In the genomic region with DNA sequence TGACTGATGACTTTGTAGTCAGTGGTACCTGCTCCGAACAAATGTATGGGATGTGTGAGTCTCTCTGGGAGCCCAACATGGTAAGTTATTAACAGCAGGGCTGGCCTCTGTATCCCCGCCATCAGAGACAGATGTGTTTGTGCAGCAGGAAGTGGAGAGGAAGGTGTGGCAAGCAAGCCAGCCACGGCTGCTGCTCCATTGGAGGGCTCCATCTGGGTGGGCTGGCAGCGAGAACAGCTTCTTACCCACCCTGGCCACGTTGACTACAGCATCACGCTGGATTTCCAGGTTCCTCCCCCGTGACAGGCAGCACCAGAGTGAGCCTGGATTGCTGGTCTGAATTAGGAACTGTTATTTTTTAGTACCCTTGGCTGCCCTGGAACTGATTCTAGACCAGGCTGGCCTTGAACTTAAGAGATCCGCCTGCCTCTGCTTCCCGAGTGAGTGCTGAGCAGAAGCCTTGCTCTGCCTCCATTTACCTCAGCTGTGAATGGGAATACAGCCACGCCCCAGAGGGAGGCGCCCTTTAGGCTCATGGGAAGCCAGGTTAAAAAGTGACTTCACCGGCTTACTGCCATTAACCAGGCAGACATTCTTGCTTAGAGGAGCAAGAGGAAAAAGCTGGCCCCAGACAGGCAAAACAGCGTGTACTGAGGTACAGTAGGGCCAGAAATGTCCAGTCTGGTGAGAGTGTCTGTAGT, we compare ENCODE assay signal across 26 mouse cellular contexts. TPM values are rescaled to one million over a fixed set of nuclear protein-coding genes. Genes with fewer than 3 reads are reported as not detected.
DNase-seq lines count a peak whose midpoint lies in the region; ATAC-seq and TF ChIP-seq lines count a peak whose summit lies in the region.
"Had no signal": no experiment of that assay in that cellular context is flagged by ENCODE, and none has a peak within 500 bp of the region (broad histone marks: within the 10 kb centered on the region; RNA-seq: fewer than 3 reads in every experiment).

No protein-coding gene starts in this region.

- H3K27me3 ChIP-seq in kidney, embryonic 14.5 days (ENCODE audit: control insufficient read depth, insufficient read depth, low read length) = no peaks in the 10 kb centered on the region
- no peaks in the 10 kb centered on the region for H3K27me3 ChIP-seq in CH12.LX (replicated peaks)
- no peaks in the 10 kb centered on the region for H3K27me3 ChIP-seq in forebrain, embryonic 12.5 days
- H3K27me3 ChIP-seq: embryonic facial prominence, embryonic 15.5 days; hindbrain, embryonic 15.5 days; liver, embryonic 15.5 days; megakaryocyte, embryonic 14.5 days had no signal

- no peak for TF ChIP-seq EP300 in CH12.LX (IDR thresholded peaks at IDR 0.05; ENCODE audit: low read length)

- no peak for TF ChIP-seq RAD21 in CH12.LX (IDR thresholded peaks at IDR 0.05; ENCODE audit: low read depth, low read length)

- no peak for TF ChIP-seq POLR2A in CH12.LX (IDR thresholded peaks at IDR 0.05; ENCODE audit: low read depth, low read length)

- no peak for ATAC-seq in kidney, embryonic 14.5 days (ENCODE audit: low FRiP score, low TSS enrichment)
- ATAC-seq in common myeloid progenitor, adult 5-6 weeks (replicated peaks; ENCODE audit: low read depth, poor library complexity, severe bottlenecking) = 0 out of 2 replicates have a peak, but pooled peaks have one; percentile 30
- ATAC-seq in megakaryocyte, adult 5-6 weeks (ENCODE audit: poor library complexity, severe bottlenecking) = peak; percentile 55
- ATAC-seq in forebrain, embryonic 12.5 days (ENCODE audit: low FRiP score) = no peak
- ATAC-seq: activated CD4-positive, CD25-positive, alpha-beta regulatory T cell, adult 4 months; lung, postnatal 0 days had no signal

- DNase-seq in kidney, adult 9 months = peak; percentile 42
- DNase-seq in CH12.LX (ENCODE audit: extremely low read depth) = no peak
- no peak for DNase-seq in cerebellum, postnatal 25 days
- no peak for DNase-seq in retina, embryonic 14.5 days (ENCODE audit: low spot score)
- DNase-seq: adrenal gland, postnatal 14 days; cerebellum, adult 11 months; cerebellum, postnatal 14 days; gastrocnemius, postnatal 10 days; heart, adult 2 months; heart, postnatal 36 days; kidney, adult 18-20 months; kidney, postnatal 4 days; midbrain, embryonic 14.5 days; right cerebral cortex, postnatal 25 days had no signal

- H3K4me1 ChIP-seq in kidney, embryonic 14.5 days (ENCODE audit: control insufficient read depth, insufficient read depth, low read length) = no peaks in the 10 kb centered on the region
- H3K4me1 ChIP-seq in CH12.LX (ENCODE audit: control insufficient read depth in 1 of 2, insufficient read depth in 2 of 2) = peaks cover 5 to 15% of the 10 kb centered on the region in 2 experiments
- H3K4me1 ChIP-seq in forebrain, embryonic 12.5 days = no peaks in the 10 kb centered on the region
- H3K4me1 ChIP-seq: embryonic facial prominence, embryonic 15.5 days; forebrain, embryonic 10.5 days; hindbrain, embryonic 15.5 days had no signal

- in situ Hi-C loops in CH12.LX (cut with MboI; ENCODE audit: low pct_ligation_motif_present, low pct_unique_long_range_greater_than_20kb, low sequenced_read_pairs) = no loop called here

- H3K4me2 ChIP-seq in kidney, embryonic 14.5 days (replicated peaks; ENCODE audit: low read depth, low read length) = no peak overlapping the region
- H3K4me2 ChIP-seq in CH12.LX (ENCODE audit: insufficient read depth, low read depth, poor library complexity, severe bottlenecking) = no peak overlapping the region
- H3K4me2 ChIP-seq in forebrain, embryonic 12.5 days = no peak overlapping the region
- H3K4me2 ChIP-seq: embryonic facial prominence, embryonic 15.5 days; hindbrain, embryonic 15.5 days; liver, embryonic 15.5 days had no signal

- no peak overlapping the region for H3K27ac ChIP-seq in kidney, embryonic 14.5 days (ENCODE audit: low read depth, low read length)
- peak overlapping the region; percentile 0; the same call in 1 of the 2 replicates for H3K27ac ChIP-seq in CH12.LX (ENCODE audit: insufficient read depth, low read depth)
- H3K27ac ChIP-seq in forebrain, embryonic 12.5 days = no peak overlapping the region
- H3K27ac ChIP-seq: embryonic facial prominence, embryonic 15.5 days; forebrain, embryonic 10.5 days; heart, adult 2 months; hindbrain, embryonic 15.5 days; liver, embryonic 15.5 days had no signal

- peaks cover 2% of the 10 kb centered on the region; the same call in 1 of the 2 replicates for H3K79me2 ChIP-seq in CH12.LX (replicated peaks; ENCODE audit: control insufficient read depth, extremely low read depth, insufficient read depth, poor library complexity, severe bottlenecking)

- 78% methylated on average over 13 of the region's 13 CpGs for WGBS in kidney, embryonic 14.5 days
- 87% methylated on average over 13 of the region's 13 CpGs for WGBS in forebrain, embryonic 12.5 days

- peaks cover 53% of the 10 kb centered on the region for H3K36me3 ChIP-seq in kidney, embryonic 14.5 days (ENCODE audit: control insufficient read depth, insufficient read depth, low read length)
- H3K36me3 ChIP-seq in CH12.LX (replicated peaks in 1 of 2; ENCODE audit: control insufficient read depth in 1 of 2, insufficient read depth in 1 of 2, low read length in 1 of 2) = peaks cover 60 to 82% of the 10 kb centered on the region in 2 experiments
- peaks cover 74% of the 10 kb centered on the region for H3K36me3 ChIP-seq in forebrain, embryonic 12.5 days (replicated peaks)

- no peak overlapping the region for H3K4me3 ChIP-seq in kidney, embryonic 14.5 days (ENCODE audit: low read length)
- H3K4me3 ChIP-seq in CH12.LX (replicated peaks in 1 of 3; ENCODE audit: low read depth in 2 of 3, low read length in 2 of 3, poor library complexity in 1 of 3) = no peak overlapping the region
- no peak overlapping the region for H3K4me3 ChIP-seq in forebrain, embryonic 12.5 days (replicated peaks)
- H3K4me3 ChIP-seq: embryonic facial prominence, embryonic 15.5 days; forebrain, embryonic 10.5 days; heart, adult 2 months; hindbrain, embryonic 15.5 days; liver, embryonic 15.5 days; megakaryocyte, embryonic 14.5 days had no signal

- no peak for TF ChIP-seq CTCF in CH12.LX (conservative IDR thresholded peaks at IDR 0.05 in 1 of 2, IDR thresholded peaks at IDR 0.05 in 1 of 2; ENCODE audit: low read depth in 2 of 2, low read length in 2 of 2)

- no peaks in the 10 kb centered on the region for H3K9me3 ChIP-seq in kidney, embryonic 14.5 days (ENCODE audit: control insufficient read depth, low read length)
- peaks cover 4% of the 10 kb centered on the region for H3K9me3 ChIP-seq in CH12.LX (replicated peaks; ENCODE audit: low read length)
- H3K9me3 ChIP-seq in forebrain, embryonic 12.5 days = no peaks in the 10 kb centered on the region
- H3K9me3 ChIP-seq: embryonic facial prominence, embryonic 15.5 days; forebrain, embryonic 10.5 days; hindbrain, embryonic 15.5 days; liver, embryonic 15.5 days had no signal

- no peak overlapping the region for H3K9ac ChIP-seq in kidney, embryonic 14.5 days (ENCODE audit: low read depth, low read length)
- H3K9ac ChIP-seq in CH12.LX (ENCODE audit: insufficient read depth, low read depth) = no peak overlapping the region
- H3K9ac ChIP-seq in forebrain, embryonic 12.5 days = no peak overlapping the region
- H3K9ac ChIP-seq: embryonic facial prominence, embryonic 15.5 days; hindbrain, embryonic 15.5 days; liver, embryonic 15.5 days had no signal

- dilution Hi-C loops in CH12.LX (cut with MboI; ENCODE audit: extremely low pct_ligation_motif_present, extremely low pct_unique_long_range_greater_than_20kb, low sequenced_read_pairs) = no loop called here

RNA-seq across cellular contexts. Expression of a gene that starts 8.2 kb away (rescaled TPM):
- polyA plus RNA-seq in kidney, embryonic 14.5 days (2014; fragmentation: Nextera tagmentation; extraction: Ambion mirVana) = 525 and 539 TPM in 2 replicates
- total RNA-seq in CH12.LX (2012; rRNA removed) = 863 and 969 TPM in 2 replicates
- total RNA-seq in CH12.LX (2014; rRNA removed) = 1,070 and 1,251 TPM in 2 replicates
- 560 and 594 TPM in 2 replicates for polyA plus RNA-seq in CH12.LX (2012; ENCODE audit: insufficient read length, low read depth)
- total RNA-seq in common myeloid progenitor, adult 5-6 weeks (2017) = 109 and 147 TPM in 2 replicates
- 81.0 and 111 TPM in 2 replicates for total RNA-seq in megakaryocyte, adult 5-6 weeks (2015)
- total RNA-seq in megakaryocyte, adult 5-6 weeks (2017) = 137 and 179 TPM in 2 replicates
- polyA plus RNA-seq in forebrain, embryonic 12.5 days (2016; fragmentation: Nextera tagmentation; extraction: Ambion mirVana) = 457 TPM in 2 replicates

RNA-seq across cellular contexts. Expression of a gene that starts 11.1 kb away (rescaled TPM):
- 19.3 and 23.1 TPM in 2 replicates for polyA plus RNA-seq in kidney, embryonic 14.5 days (2014; fragmentation: Nextera tagmentation; extraction: Ambion mirVana)
- total RNA-seq in CH12.LX (2012; rRNA removed) (5.6 and 7.9 TPM in 2 replicates), CH12.LX (2014; rRNA removed) (0.81 and 0.99 TPM in 2 replicates)
- 16.3 and 19.5 TPM in 2 replicates for polyA plus RNA-seq in CH12.LX (2012; ENCODE audit: insufficient read length, low read depth)
- 0.82 and 1.0 TPM in 2 replicates for total RNA-seq in common myeloid progenitor, adult 5-6 weeks (2017)
- total RNA-seq in megakaryocyte, adult 5-6 weeks (2015) = 2.8 and 3.1 TPM in 2 replicates
- 1.0 and 2.4 TPM in 2 replicates for total RNA-seq in megakaryocyte, adult 5-6 weeks (2017)
- polyA plus RNA-seq in forebrain, embryonic 12.5 days (2016; fragmentation: Nextera tagmentation; extraction: Ambion mirVana) = 24.2 TPM in 2 replicates
- total RNA-seq: neutrophil, adult 5-6 weeks had no signal

RNA-seq across cellular contexts. Expression of a gene that starts 25.7 kb away (rescaled TPM):
- polyA plus RNA-seq in kidney, embryonic 14.5 days (2014; fragmentation: Nextera tagmentation; extraction: Ambion mirVana) = 30.5 and 34.2 TPM in 2 replicates
- total RNA-seq in CH12.LX (2012; rRNA removed) (141 and 157 TPM in 2 replicates), CH12.LX (2014; rRNA removed) (63.8 and 66.1 TPM in 2 replicates)
- polyA plus RNA-seq in CH12.LX (2012; ENCODE audit: insufficient read length, low read depth) = 169 and 221 TPM in 2 replicates
- total RNA-seq in common myeloid progenitor, adult 5-6 weeks (2017) = 2.8 and 5.6 TPM in 2 replicates
- total RNA-seq in megakaryocyte, adult 5-6 weeks (2015) = 18.7 and 19.8 TPM in 2 replicates
- 2.3 and 12.8 TPM in 2 replicates for total RNA-seq in megakaryocyte, adult 5-6 weeks (2017)
- polyA plus RNA-seq in forebrain, embryonic 12.5 days (2016; fragmentation: Nextera tagmentation; extraction: Ambion mirVana) = 13.2 and 14.9 TPM in 2 replicates

RNA-seq across cellular contexts. Expression of a gene that starts 33.2 kb away (rescaled TPM):
- polyA plus RNA-seq in kidney, embryonic 14.5 days (2014; fragmentation: Nextera tagmentation; extraction: Ambion mirVana) = 1.9 and 2.6 TPM in 2 replicates
- total RNA-seq in CH12.LX (2012; rRNA removed) (28.7 and 30.8 TPM in 2 replicates), CH12.LX (2014; rRNA removed) (20.3 and 23.3 TPM in 2 replicates)
- 35.4 and 44.0 TPM in 2 replicates for polyA plus RNA-seq in CH12.LX (2012; ENCODE audit: insufficient read length, low read depth)
- total RNA-seq in common myeloid progenitor, adult 5-6 weeks (2017) = 38.5 and 55.8 TPM in 2 replicates
- 14.9 and 17.3 TPM in 2 replicates for total RNA-seq in megakaryocyte, adult 5-6 weeks (2015)
- 19.6 and 25.7 TPM in 2 replicates for total RNA-seq in megakaryocyte, adult 5-6 weeks (2017)
- 2.7 and 2.8 TPM in 2 replicates for polyA plus RNA-seq in forebrain, embryonic 12.5 days (2016; fragmentation: Nextera tagmentation; extraction: Ambion mirVana)

RNA-seq across cellular contexts. Expression of a gene that starts 48.1 kb away (rescaled TPM):
- 5.7 and 10.0 TPM in 2 replicates for polyA plus RNA-seq in kidney, embryonic 14.5 days (2014; fragmentation: Nextera tagmentation; extraction: Ambion mirVana)
- total RNA-seq in CH12.LX (2012; rRNA removed) = 50.7 and 55.6 TPM in 2 replicates
- total RNA-seq in CH12.LX (2014; rRNA removed) = 24.3 and 25.3 TPM in 2 replicates
- polyA plus RNA-seq in CH12.LX (2012; ENCODE audit: insufficient read length, low read depth) = 38.3 and 43.0 TPM in 2 replicates
- 4.9 and 9.7 TPM in 2 replicates for total RNA-seq in common myeloid progenitor, adult 5-6 weeks (2017)
- total RNA-seq in megakaryocyte, adult 5-6 weeks (2015) = 4.3 and 6.3 TPM in 2 replicates
- total RNA-seq in megakaryocyte, adult 5-6 weeks (2017) = 6.9 and 7.1 TPM in 2 replicates
- polyA plus RNA-seq in forebrain, embryonic 12.5 days (2016; fragmentation: Nextera tagmentation; extraction: Ambion mirVana) = 3.3 and 3.7 TPM in 2 replicates

Comparison
In these comparisons a context has a peak if more than half of its experiments do, and no peak if none do; other contexts are left out.
1. ATAC-seq: peak in common myeloid progenitor, adult 5-6 weeks (single experiment) and megakaryocyte, adult 5-6 weeks (single experiment); none in kidney, embryonic 14.5 days (single experiment) and forebrain, embryonic 12.5 days (single experiment).